Mouse (Mus musculus): Measurements from ENCODE around the gene Il22. TPM values are rescaled to one million over a fixed set of nuclear protein-coding genes. Genes with fewer than 3 reads are reported as not detected.
"Not testable (repeated sequence)": the region's sequence is repeated elsewhere in the genome, so short reads cannot be mapped to it uniquely, and the experiment has no call there.

Gene Il22
- polyA plus RNA-seq, 1 experiment from 2014 or later: not detected

DNA sequence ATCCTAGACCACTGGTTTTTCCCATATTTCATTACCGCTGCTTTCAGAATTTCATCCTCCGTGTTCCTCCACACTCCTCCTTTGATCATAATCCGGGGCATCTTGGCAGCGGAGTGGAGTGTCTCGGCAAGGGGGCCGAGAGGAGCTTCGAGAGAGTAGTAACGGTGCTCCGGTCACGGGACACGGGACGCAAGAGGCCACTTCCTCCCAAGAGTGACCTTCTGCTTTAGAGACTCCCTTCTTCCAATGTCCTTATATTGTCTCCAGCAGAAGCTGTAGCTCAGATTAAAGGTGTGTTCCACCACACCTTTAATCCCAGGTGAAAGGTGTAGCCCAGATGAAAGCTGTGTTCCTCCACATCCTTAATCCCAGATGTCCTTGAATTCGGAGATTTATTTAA is 35.9 kb downstream of the Il22 start, which contains the start of gene Gm32717:
Gm32717 (minus strand) TSS at position 101 of the 400 bp plus-strand sequence.
- not testable (repeated sequence) for H3K4me3 ChIP-seq; H3K4me2 ChIP-seq; H3K4me1 ChIP-seq (replicated peaks); H3K27me3 ChIP-seq; H3K27ac ChIP-seq; ATAC-seq (ENCODE audit: low FRiP score); H3K9me3 ChIP-seq; H3K36me3 ChIP-seq; H3K9ac ChIP-seq
- no CpG with 5 or more reads among the region's 13 CpGs for WGBS

GRCm38 (mm10) chr10:118249006-118249595 is 44.4 kb downstream of the Il22 start:
- not testable (repeated sequence) for H3K27ac ChIP-seq

DNA sequence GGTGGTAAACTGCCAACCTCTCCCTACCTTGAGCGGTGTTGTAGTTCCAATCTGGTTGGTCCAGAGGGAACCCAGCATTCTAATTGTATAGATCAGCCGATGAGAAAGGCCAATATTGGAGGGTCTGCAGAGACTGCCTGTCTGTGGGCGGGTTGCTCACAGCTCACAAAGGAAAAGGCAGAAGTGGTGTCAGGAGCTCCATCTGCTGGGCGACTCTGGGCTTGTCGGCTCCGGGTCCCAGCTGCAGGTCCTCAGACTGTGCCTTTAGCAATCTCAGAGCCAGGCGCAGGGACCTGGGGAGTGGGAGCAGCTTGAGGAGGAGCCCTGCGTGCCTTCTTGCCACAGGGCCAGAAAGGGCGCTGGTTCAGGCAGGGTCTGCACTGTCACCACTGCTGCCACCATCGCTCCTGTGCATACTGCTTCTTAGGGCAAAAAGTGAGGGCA is 46.1 kb downstream of the Il22 start:
- H3K9ac ChIP-seq: no peak overlapping the region
- peak overlapping the region; percentile 41 for H3K4me2 ChIP-seq
- H3K27me3 ChIP-seq: no peaks in the 10 kb centered on the region
- H3K27ac ChIP-seq: peak overlapping the region; percentile 66
- no peak overlapping the region for H3K4me3 ChIP-seq
- WGBS: 42% methylated on average over 10 of the region's 10 CpGs
- H3K9me3 ChIP-seq: no peaks in the 10 kb centered on the region
- no peaks in the 10 kb centered on the region for H3K36me3 ChIP-seq
- H3K4me1 ChIP-seq (replicated peaks): peaks cover 16% of the 10 kb centered on the region
- peak; percentile 86 for ATAC-seq (ENCODE audit: low FRiP score)

More at GRCm38 (mm10) chr10:118249006-118249595, 44.4 kb downstream of the Il22 start:
- H3K4me1 ChIP-seq (replicated peaks): peaks cover 16% of the 10 kb centered on the region
- not testable (repeated sequence) for H3K9me3 ChIP-seq; H3K27me3 ChIP-seq; H3K4me3 ChIP-seq; ATAC-seq (ENCODE audit: low FRiP score); H3K36me3 ChIP-seq; H3K9ac ChIP-seq; H3K4me2 ChIP-seq
- WGBS: 65% methylated on average over 11 of the region's 11 CpGs

DNA sequence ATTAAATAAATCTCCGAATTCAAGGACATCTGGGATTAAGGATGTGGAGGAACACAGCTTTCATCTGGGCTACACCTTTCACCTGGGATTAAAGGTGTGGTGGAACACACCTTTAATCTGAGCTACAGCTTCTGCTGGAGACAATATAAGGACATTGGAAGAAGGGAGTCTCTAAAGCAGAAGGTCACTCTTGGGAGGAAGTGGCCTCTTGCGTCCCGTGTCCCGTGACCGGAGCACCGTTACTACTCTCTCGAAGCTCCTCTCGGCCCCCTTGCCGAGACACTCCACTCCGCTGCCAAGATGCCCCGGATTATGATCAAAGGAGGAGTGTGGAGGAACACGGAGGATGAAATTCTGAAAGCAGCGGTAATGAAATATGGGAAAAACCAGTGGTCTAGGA is 53.6 kb downstream of the Il22 start, which contains the start of gene Gm32802:
Gm32802 (plus strand) TSS at position 301 of the 400 bp plus-strand sequence.
- not testable (repeated sequence) for H3K4me1 ChIP-seq (replicated peaks); H3K27me3 ChIP-seq; H3K36me3 ChIP-seq; ATAC-seq (ENCODE audit: low FRiP score); H3K27ac ChIP-seq; H3K9me3 ChIP-seq; H3K9ac ChIP-seq; H3K4me2 ChIP-seq; H3K4me3 ChIP-seq
- no CpG with 5 or more reads among the region's 13 CpGs for WGBS

Other genes starting within 250 kb of the Il22 start
- 36.6 and 37.1 TPM in 2 replicates for gene Mdm1, start 63.1 kb upstream of the Il22 start, polyA plus RNA-seq (2015; fragmentation: Nextera tagmentation; extraction: Ambion mirVana)
- 0.32 and 0.35 TPM in 2 replicates for gene Gm32717, start 35.8 kb downstream of the Il22 start, polyA plus RNA-seq (2015; fragmentation: Nextera tagmentation; extraction: Ambion mirVana)
- gene Gm32802, start 53.7 kb downstream of the Il22 start, polyA plus RNA-seq (2015; fragmentation: Nextera tagmentation; extraction: Ambion mirVana): 0.32 and 0.35 TPM in 2 replicates
- gene Iltifb, start 90.1 kb downstream of the Il22 start, polyA plus RNA-seq (2015; fragmentation: Nextera tagmentation; extraction: Ambion mirVana): not detected in 2 replicates
- 0.08 TPM in 1 of 2 replicates, not detected in the other for gene Gm9040, start 122.0 kb downstream of the Il22 start, polyA plus RNA-seq (2015; fragmentation: Nextera tagmentation; extraction: Ambion mirVana)
- gene Gm9044, start 127.5 kb downstream of the Il22 start, polyA plus RNA-seq (2015; fragmentation: Nextera tagmentation; extraction: Ambion mirVana): 0.08 TPM in 1 of 2 replicates, not detected in the other
- gene Gm9045, start 132.9 kb downstream of the Il22 start, polyA plus RNA-seq (2015; fragmentation: Nextera tagmentation; extraction: Ambion mirVana): 0.09 TPM in 1 of 2 replicates, not detected in the other
- gene Gm9046, start 138.3 kb downstream of the Il22 start, polyA plus RNA-seq (2015; fragmentation: Nextera tagmentation; extraction: Ambion mirVana): not detected in 2 replicates
- not detected in 2 replicates for gene Gm9048, start 143.7 kb downstream of the Il22 start, polyA plus RNA-seq (2015; fragmentation: Nextera tagmentation; extraction: Ambion mirVana)
- 0.09 TPM in 1 of 2 replicates, not detected in the other for gene Gm9049, start 149.2 kb downstream of the Il22 start, polyA plus RNA-seq (2015; fragmentation: Nextera tagmentation; extraction: Ambion mirVana)
- gene Ifng, start 236.1 kb downstream of the Il22 start, polyA plus RNA-seq (2015; fragmentation: Nextera tagmentation; extraction: Ambion mirVana): not detected in 2 replicates

All from hindbrain, embryonic 13.5 days (tissue).